ENCODE assay signal across 23 mouse cellular contexts in genomic region chr5:143289299-143289698, GRCm38 (mm10). TPM values are rescaled to one million over a fixed set of nuclear protein-coding genes. Genes with fewer than 3 reads are reported as not detected.
DNase-seq lines count a peak whose midpoint lies in the region; ATAC-seq and TF ChIP-seq lines count a peak whose summit lies in the region.
"Had no signal": no experiment of that assay in that cellular context is flagged by ENCODE, and none has a peak within 500 bp of the region (broad histone marks: within the 10 kb centered on the region; RNA-seq: fewer than 3 reads in every experiment).

No protein-coding gene starts in this region.

- H3ac ChIP-seq in C2C12 (ENCODE audit: control insufficient read depth, insufficient read length, low read depth) (no peak overlapping the region), myocyte (ENCODE audit: control insufficient read depth, insufficient read length) (no peak overlapping the region)

- no peaks in the 10 kb centered on the region for H3K36me3 ChIP-seq in heart, embryonic 10.5 days
- H3K36me3 ChIP-seq in C2C12 (ENCODE audit: control insufficient read depth, insufficient read depth) (no peaks in the 10 kb centered on the region), myocyte (ENCODE audit: control insufficient read depth, insufficient read depth) (no peaks in the 10 kb centered on the region)
- peaks cover 9% of the 10 kb centered on the region; the same call in 1 of the 2 replicates for H3K36me3 ChIP-seq in forebrain, postnatal 0 days (ENCODE audit: insufficient read depth)

- H3K27me3 ChIP-seq in heart, embryonic 10.5 days (ENCODE audit: insufficient read depth, poor library complexity, severe bottlenecking), result peaks cover 100% of the 10 kb centered on the region
- H3K27me3 ChIP-seq in C2C12 (ENCODE audit: control insufficient read depth, insufficient read depth, insufficient read length), result peaks cover 3% of the 10 kb centered on the region
- H3K27me3 ChIP-seq in myocyte (ENCODE audit: control insufficient read depth, insufficient read depth, insufficient read length), result peaks cover 4% of the 10 kb centered on the region
- peaks cover 13% of the 10 kb centered on the region for H3K27me3 ChIP-seq in forebrain, postnatal 0 days (ENCODE audit: insufficient read depth, low read length)
- H3K27me3 ChIP-seq: CH12.LX, Patski had no signal

- no peaks in the 10 kb centered on the region for H3K79me2 ChIP-seq in C2C12 (ENCODE audit: control insufficient read depth, insufficient read depth)
- no peaks in the 10 kb centered on the region for H3K79me2 ChIP-seq in myocyte (ENCODE audit: control insufficient read depth, insufficient read depth)

- H3K79me3 ChIP-seq in C2C12 (ENCODE audit: low read depth), result no peaks in the 10 kb centered on the region

- H3K4me3 ChIP-seq in heart, embryonic 10.5 days, result peak overlapping the region; percentile 19; the same call in 1 of the 2 replicates
- H3K4me3 ChIP-seq in C2C12 (ENCODE audit: insufficient read depth, poor library complexity, severe bottlenecking) (no peak overlapping the region), myocyte (no peak overlapping the region)
- H3K4me3 ChIP-seq in bone marrow, adult 2 months (replicated peaks; ENCODE audit: control insufficient read depth, low read depth, low read length), result no peak overlapping the region
- no peak overlapping the region for H3K4me3 ChIP-seq in forebrain, postnatal 0 days (ENCODE audit: low read depth, low read length)

- H3K4me2 ChIP-seq in myocyte (ENCODE audit: low read depth), result no peak overlapping the region
- H3K4me2 ChIP-seq in forebrain, postnatal 0 days (ENCODE audit: low read depth), result no peak overlapping the region

- ATAC-seq in forebrain, postnatal 0 days, result no peak
- ATAC-seq: activated CD4-positive, CD25-positive, alpha-beta regulatory T cell, adult 4 months; CD4-positive, CD25-positive, alpha-beta regulatory T cell, adult 4 months; Patski had no signal

- H3K9me3 ChIP-seq in heart, embryonic 10.5 days, result no peaks in the 10 kb centered on the region
- no peaks in the 10 kb centered on the region for H3K9me3 ChIP-seq in forebrain, postnatal 0 days (ENCODE audit: low read length)

- peaks cover 32% of the 10 kb centered on the region for H3K4me1 ChIP-seq in heart, embryonic 10.5 days
- peaks cover 9% of the 10 kb centered on the region for H3K4me1 ChIP-seq in bone marrow, adult 2 months (ENCODE audit: control insufficient read depth, insufficient read depth, low read length)
- no peaks in the 10 kb centered on the region for H3K4me1 ChIP-seq in forebrain, postnatal 0 days (ENCODE audit: insufficient read depth)

- DNase-seq in heart, embryonic 10.5 days (ENCODE audit: low spot score), result no peak
- DNase-seq in heart, postnatal 4 days, result no peak
- no peak for DNase-seq in adrenal gland, postnatal 10 days
- DNase-seq in forebrain, postnatal 0 days, result no peak
- DNase-seq in right cerebral cortex, postnatal 36 days (ENCODE audit: low spot score in 2 of 2), result no peak
- DNase-seq: adrenal gland, adult 2 months; adrenal gland, adult 8-10 months; adrenal gland, postnatal 14 days; adrenal gland, postnatal 25 days; adrenal gland, postnatal 36 days; B cell, adult 2 months; cerebellum, adult 11 months; cerebellum, adult 11-12 months; cerebellum, adult 18-20 months; cerebellum, adult 2 months; cerebellum, adult 8-10 months had no signal

- H3K9ac ChIP-seq in forebrain, postnatal 0 days, result no peak overlapping the region

- 73% methylated on average over 9 of the region's 9 CpGs for WGBS in heart, embryonic 10.5 days
- 67% methylated on average over 9 of the region's 9 CpGs for WGBS in bone marrow, adult 2 months
- 75% methylated on average over 9 of the region's 9 CpGs for WGBS in forebrain, postnatal 0 days

- H3K27ac ChIP-seq in heart, embryonic 10.5 days, result no peak overlapping the region
- H3K27ac ChIP-seq in bone marrow, adult 2 months (ENCODE audit: control insufficient read depth, insufficient read depth, low read depth, low read length, poor library complexity), result peak overlapping the region; percentile 35
- no peak overlapping the region for H3K27ac ChIP-seq in forebrain, postnatal 0 days (ENCODE audit: low read depth, low read length)

- TF ChIP-seq CTCF in C2C12 (IDR thresholded peaks at IDR 0.05; ENCODE audit: control insufficient read depth, insufficient read depth, insufficient read length), result no peak
- no peak for TF ChIP-seq CTCF in bone marrow, adult 2 months (IDR thresholded peaks at IDR 0.05; ENCODE audit: control insufficient read depth, insufficient read depth, low read length)
- no peak for TF ChIP-seq CTCF in forebrain, postnatal 0 days (IDR thresholded peaks at IDR 0.05; ENCODE audit: low read depth)

- TF ChIP-seq POLR2A in bone marrow, adult 2 months (IDR thresholded peaks at IDR 0.05; ENCODE audit: borderline replicate concordance, control insufficient read depth, low read depth, low read length), result no peak
- TF ChIP-seq POLR2A in myocyte (IDR thresholded peaks at IDR 0.05; ENCODE audit: insufficient read length, low read depth), result no peak

TF ChIP-seq in C2C12, 6 proteins besides CTCF, POLR2A, EP300 and RAD21:
- TF ChIP-seq USF1 (IDR thresholded peaks at IDR 0.05; ENCODE audit: low read depth), result no peak
- no peak for TF ChIP-seq FOSL1 (IDR thresholded peaks at IDR 0.05; ENCODE audit: insufficient read depth, low read length, poor library complexity, severe bottlenecking)
- peak; percentile 95 for TF ChIP-seq MYOD1 (IDR thresholded peaks at IDR 0.05; ENCODE audit: control insufficient read depth, insufficient read length, low read depth)
- TF ChIP-seq MAX (IDR thresholded peaks at IDR 0.05), result no peak

TF ChIP-seq in myocyte, 11 proteins besides CTCF, POLR2A, EP300 and RAD21:
- TF ChIP-seq CEBPB (IDR thresholded peaks at IDR 0.05; ENCODE audit: insufficient read depth, poor library complexity, severe bottlenecking), result no peak
- TF ChIP-seq MYOD1 (IDR thresholded peaks at IDR 0.05; ENCODE audit: control insufficient read depth in 1 of 3, insufficient read length in 2 of 3, low read depth in 2 of 3), result peak in 2 of 3 experiments; percentile 54 to 62
- peak in 2 of 3 experiments; percentile 7 to 31 for TF ChIP-seq MYOG (IDR thresholded peaks at IDR 0.05; ENCODE audit: control insufficient read depth in 1 of 3, insufficient read depth in 1 of 3, insufficient read length in 2 of 3, low read depth in 2 of 3)

RNA-seq across cellular contexts. Expression of gene Zfp853, which starts 4.1 kb away (rescaled TPM):
- polyA plus RNA-seq in heart, embryonic 10.5 days (2016; fragmentation: Nextera tagmentation; extraction: Ambion mirVana), result not detected in 2 replicates
- total RNA-seq in heart, postnatal 4 days (2021), result under 1 TPM; 0.31 to 0.47 TPM
- polyA plus RNA-seq in C2C12 (2012; fragmentation: generic; extraction: Trizol) (not detected), myocyte (2012; fragmentation: generic; extraction: Trizol) (0.01 TPM)
- not detected in 2 replicates for polyA plus RNA-seq in bone marrow, adult 2 months (2011; ENCODE audit: insufficient read depth, insufficient read length, low replicate concordance, missing spikeins)
- under 1 TPM; 0.73 to 0.78 TPM for total RNA-seq in adrenal gland, postnatal 10 days (2021)
- total RNA-seq in forebrain, postnatal 0 days (2014; rRNA removed), result 9.8 and 16.5 TPM in 2 replicates
- 0.18 and 0.23 TPM in 2 replicates for polyA plus RNA-seq in forebrain, postnatal 0 days (2015; fragmentation: Nextera tagmentation; extraction: Ambion mirVana)
- total RNA-seq: CH12.LX had no signal
- polyA plus RNA-seq: activated CD4-positive, CD25-positive, alpha-beta regulatory T cell, adult 4 months; CD4-positive, CD25-positive, alpha-beta regulatory T cell, adult 4 months; Patski had no signal

RNA-seq across cellular contexts. Expression of gene Zfp316, which starts 19.5 kb away (rescaled TPM):
- polyA plus RNA-seq in heart, embryonic 10.5 days (2016; fragmentation: Nextera tagmentation; extraction: Ambion mirVana), result 2.1 and 2.6 TPM in 2 replicates
- total RNA-seq in heart, postnatal 4 days (2021), result 1 to 10 TPM; 5.1 to 6.2 TPM
- 3.8 TPM for polyA plus RNA-seq in C2C12 (2012; fragmentation: generic; extraction: Trizol)
- 0.87 and 0.90 TPM in 2 replicates for polyA plus RNA-seq in bone marrow, adult 2 months (2011; ENCODE audit: insufficient read depth, insufficient read length, low replicate concordance, missing spikeins)
- polyA plus RNA-seq in myocyte (2012; fragmentation: generic; extraction: Trizol), result 6.1 TPM
- total RNA-seq in adrenal gland, postnatal 10 days (2021), result 1 to 10 TPM; 7.3 to 8.1 TPM
- total RNA-seq in forebrain, postnatal 0 days (2014; rRNA removed), result 21.5 and 29.8 TPM in 2 replicates
- polyA plus RNA-seq in forebrain, postnatal 0 days (2015; fragmentation: Nextera tagmentation; extraction: Ambion mirVana), result 5.5 and 7.5 TPM in 2 replicates

RNA-seq across cellular contexts. Expression of gene E130309D02Rik, which starts 25.9 kb away (rescaled TPM):
- 35.0 and 46.1 TPM in 2 replicates for polyA plus RNA-seq in heart, embryonic 10.5 days (2016; fragmentation: Nextera tagmentation; extraction: Ambion mirVana)
- 10 to 100 TPM; 21.8 to 22.6 TPM for total RNA-seq in heart, postnatal 4 days (2021)
- polyA plus RNA-seq in C2C12 (2012; fragmentation: generic; extraction: Trizol), result 29.6 TPM
- polyA plus RNA-seq in bone marrow, adult 2 months (2011; ENCODE audit: insufficient read depth, insufficient read length, low replicate concordance, missing spikeins), result 7.6 and 13.1 TPM in 2 replicates
- 25.7 TPM for polyA plus RNA-seq in myocyte (2012; fragmentation: generic; extraction: Trizol)
- total RNA-seq in adrenal gland, postnatal 10 days (2021), result 10 to 100 TPM; 23.0 to 23.5 TPM
- 40.9 and 44.7 TPM in 2 replicates for total RNA-seq in forebrain, postnatal 0 days (2014; rRNA removed)
- 27.7 and 29.2 TPM in 2 replicates for polyA plus RNA-seq in forebrain, postnatal 0 days (2015; fragmentation: Nextera tagmentation; extraction: Ambion mirVana)

RNA-seq across cellular contexts. Expression of gene Zdhhc4, which starts 39.8 kb away (rescaled TPM):
- polyA plus RNA-seq in heart, embryonic 10.5 days (2016; fragmentation: Nextera tagmentation; extraction: Ambion mirVana), result 55.5 and 58.6 TPM in 2 replicates
- total RNA-seq in heart, postnatal 4 days (2021), result 10 to 100 TPM; 35.6 to 37.3 TPM
- polyA plus RNA-seq in C2C12 (2012; fragmentation: generic; extraction: Trizol) (48.7 TPM), myocyte (2012; fragmentation: generic; extraction: Trizol) (60.5 TPM)
- 21.0 and 33.2 TPM in 2 replicates for polyA plus RNA-seq in bone marrow, adult 2 months (2011; ENCODE audit: insufficient read depth, insufficient read length, low replicate concordance, missing spikeins)
- 10 to 100 TPM; 50.3 to 50.9 TPM for total RNA-seq in adrenal gland, postnatal 10 days (2021)
- 45.1 and 62.6 TPM in 2 replicates for total RNA-seq in forebrain, postnatal 0 days (2014; rRNA removed)
- 94.0 and 97.3 TPM in 2 replicates for polyA plus RNA-seq in forebrain, postnatal 0 days (2015; fragmentation: Nextera tagmentation; extraction: Ambion mirVana)

RNA-seq across cellular contexts. Expression of gene Zfp12, which starts 54.3 kb away (rescaled TPM):
- polyA plus RNA-seq in heart, embryonic 10.5 days (2016; fragmentation: Nextera tagmentation; extraction: Ambion mirVana), result 8.3 and 11.7 TPM in 2 replicates
- total RNA-seq in heart, postnatal 4 days (2021), result 10 to 100 TPM; 10.4 to 10.8 TPM
- polyA plus RNA-seq in C2C12 (2012; fragmentation: generic; extraction: Trizol) (4.2 TPM), myocyte (2012; fragmentation: generic; extraction: Trizol) (4.5 TPM)
- 1.7 and 5.6 TPM in 2 replicates for polyA plus RNA-seq in bone marrow, adult 2 months (2011; ENCODE audit: insufficient read depth, insufficient read length, low replicate concordance, missing spikeins)
- 10 to 100 TPM; 15.6 to 19.1 TPM for total RNA-seq in adrenal gland, postnatal 10 days (2021)
- 35.2 and 37.1 TPM in 2 replicates for total RNA-seq in forebrain, postnatal 0 days (2014; rRNA removed)
- 11.9 and 14.0 TPM in 2 replicates for polyA plus RNA-seq in forebrain, postnatal 0 days (2015; fragmentation: Nextera tagmentation; extraction: Ambion mirVana)
